Mouse (Mus musculus) small intestine, adult 2 months (tissue): ENCODE results near the gene Golm1. TPM values are rescaled to one million over a fixed set of nuclear protein-coding genes. Genes with fewer than 3 reads are reported as not detected.

ENCODE experiments used
- H3K27ac ChIP-seq: fragments of 200-500 bp; 2 replicates; pipeline ENCODE4 v1.5.1; 2012; ENCODE audit warnings: low read depth, low read length, control low read depth, inconsistent platforms; ENCODE audit not compliant: insufficient read depth
- H3K27me3 ChIP-seq: fragments of 200-500 bp; 2 replicates; pipeline ENCODE4 v1.6.1; 2012; ENCODE audit warnings: mild to moderate bottlenecking, moderate library complexity, low read length, inconsistent platforms; ENCODE audit not compliant: control insufficient read depth, insufficient read depth
- H3K36me3 ChIP-seq: fragments of 200-500 bp; 2 replicates; pipeline ENCODE4 v1.6.1; 2012; ENCODE audit warnings: mild to moderate bottlenecking, low read length, control low read depth, inconsistent platforms; ENCODE audit not compliant: control insufficient read depth, insufficient read depth
- H3K4me1 ChIP-seq: fragments of 200-500 bp; 2 replicates; pipeline ENCODE4 v1.6.1; 2012; ENCODE audit warnings: low read length, inconsistent platforms, mixed read lengths; ENCODE audit not compliant: control insufficient read depth, insufficient read depth, insufficient read length
- H3K4me3 ChIP-seq: fragments of 200-500 bp; 2 replicates; pipeline ENCODE4 v1.5.1; 2012; ENCODE audit warnings: low read depth, mild to moderate bottlenecking, control low read depth, inconsistent platforms, low read length, moderate library complexity
- CTCF ChIP-seq: fragments of 200-500 bp; IDR thresholded peaks from 2 replicates; pipeline ENCODE4 v1.5.1; 2012; ENCODE audit warnings: low read depth, mild to moderate bottlenecking, control low read depth, inconsistent platforms, low read length, moderate library complexity, mixed read lengths; ENCODE audit not compliant: insufficient replicate concordance, insufficient read length; ENCODE audit errors: extremely low read depth
- POLR2A ChIP-seq: fragments of 200-500 bp; IDR thresholded peaks from 2 replicates; pipeline ENCODE4 v1.6.1; 2012; ENCODE audit warnings: low read depth, mild to moderate bottlenecking, control low read depth, inconsistent platforms, low read length, moderate library complexity
- WGBS: fragments of 180-500 bp; shearing (Covaris S2); methylation state at CpG from one replicate; pipeline ENCODE4 v1.1.7; 2018; 5-methylcytosine and 5-hydroxymethylcytosine counted together
- polyA plus RNA-seq: library from polyadenylated mRNA; depleted of rRNA; stranded (reverse); fragments of >200 nt; gene quantifications from 2 replicates; pipeline ENCODE4 v1.2.3, GENCODE M21; 2012

Gene Golm1
- polyA plus RNA-seq, 1 experiment = 29.1 TPM

DNA sequence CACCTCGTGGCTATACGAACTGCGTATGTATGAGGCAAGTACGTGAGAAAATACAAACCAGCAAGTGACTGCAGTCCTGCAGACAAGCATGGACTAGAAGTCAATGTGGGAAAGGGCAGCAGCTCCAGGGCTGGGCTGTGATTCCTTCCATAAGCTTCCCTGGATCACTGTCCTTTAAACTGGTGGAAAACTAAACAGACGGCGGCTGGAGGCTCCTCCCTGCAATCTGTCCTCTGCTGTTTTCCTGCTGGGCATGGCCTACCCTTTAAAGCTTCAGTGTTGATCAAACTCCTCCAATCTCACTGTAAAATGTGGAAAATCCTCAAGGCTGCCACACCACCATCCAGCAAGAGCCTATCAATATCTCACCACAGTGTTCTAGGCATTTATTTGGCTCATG lies 27.0 kb downstream of the Golm1 start:
- H3K27me3 ChIP-seq = no peaks in the 10 kb centered on the region
- H3K36me3 ChIP-seq = peaks cover 43% of the 10 kb centered on the region
- H3K4me1 ChIP-seq = peaks cover 10% of the 10 kb centered on the region
- 89% methylated on average over 6 of the region's 6 CpGs for WGBS
- H3K4me3 ChIP-seq = no peak overlapping the region
- TF ChIP-seq CTCF = no peak
- no peak for TF ChIP-seq POLR2A
- no peak overlapping the region for H3K27ac ChIP-seq

DNA sequence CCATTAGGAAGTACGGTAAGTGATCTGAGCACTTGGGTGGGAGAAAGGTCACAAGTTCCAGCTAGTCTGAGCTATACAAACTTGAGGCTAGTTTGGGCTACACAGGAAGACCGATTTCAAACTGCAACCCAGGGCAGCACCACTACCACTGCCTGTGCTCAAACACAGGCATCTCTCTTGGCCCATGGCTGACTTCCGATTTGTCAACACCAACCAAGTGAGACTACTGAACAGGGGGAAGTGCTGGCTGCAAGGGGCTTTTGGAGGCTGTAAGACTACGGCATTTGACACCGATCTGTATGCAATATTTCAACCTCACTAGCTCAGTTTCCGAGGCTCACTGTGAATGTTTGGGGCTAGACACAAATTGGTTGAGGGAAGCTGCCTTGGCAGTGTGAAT lies 28.1 kb downstream of the Golm1 start:
- Histone ChIP-seq H3K4me1 (peaks cover 5% of the 10 kb centered on the region), H3K4me3 (no peak overlapping the region), H3K27ac (no peak overlapping the region), H3K27me3 (no peaks in the 10 kb centered on the region), H3K36me3 (peaks cover 45% of the 10 kb centered on the region)
- TF ChIP-seq POLR2A = no peak
- no peak for TF ChIP-seq CTCF
- 92% methylated on average over 6 of the region's 6 CpGs for WGBS

DNA sequence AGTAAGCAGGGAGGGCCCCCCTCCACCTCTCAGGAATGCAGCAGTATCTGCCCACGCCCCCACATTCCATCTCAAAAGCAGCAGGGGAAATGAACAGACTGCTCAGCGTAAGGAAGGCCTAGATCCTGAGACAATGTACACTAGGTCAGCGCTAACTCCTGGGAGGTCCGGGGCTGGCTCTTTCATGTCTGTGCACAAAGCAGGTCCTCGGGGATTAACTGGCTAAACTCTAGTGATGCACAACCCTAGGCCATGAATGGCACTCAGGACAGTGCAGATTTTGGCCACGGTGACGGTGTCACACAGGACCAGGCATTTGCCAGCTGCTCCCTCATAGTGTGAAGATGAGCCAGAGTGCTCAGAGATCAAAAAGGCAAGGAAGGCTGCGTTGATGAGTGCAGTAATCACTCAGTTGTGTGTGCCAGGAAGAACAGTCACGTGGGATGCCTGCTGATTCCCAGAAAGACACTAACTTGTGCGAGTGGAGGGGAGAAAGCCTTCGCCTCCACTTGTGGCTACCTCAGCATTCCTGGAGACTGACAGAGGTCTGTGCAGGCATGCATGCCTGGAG lies 28.9 kb downstream of the Golm1 start:
- H3K4me1 ChIP-seq = peaks cover 5% of the 10 kb centered on the region
- WGBS = 80% methylated on average over 11 of the region's 11 CpGs
- H3K27me3 ChIP-seq = no peaks in the 10 kb centered on the region
- H3K36me3 ChIP-seq = peaks cover 50% of the 10 kb centered on the region
- no peak overlapping the region for H3K4me3 ChIP-seq
- no peak overlapping the region for H3K27ac ChIP-seq
- TF ChIP-seq POLR2A (no peak), CTCF (no peak)

DNA sequence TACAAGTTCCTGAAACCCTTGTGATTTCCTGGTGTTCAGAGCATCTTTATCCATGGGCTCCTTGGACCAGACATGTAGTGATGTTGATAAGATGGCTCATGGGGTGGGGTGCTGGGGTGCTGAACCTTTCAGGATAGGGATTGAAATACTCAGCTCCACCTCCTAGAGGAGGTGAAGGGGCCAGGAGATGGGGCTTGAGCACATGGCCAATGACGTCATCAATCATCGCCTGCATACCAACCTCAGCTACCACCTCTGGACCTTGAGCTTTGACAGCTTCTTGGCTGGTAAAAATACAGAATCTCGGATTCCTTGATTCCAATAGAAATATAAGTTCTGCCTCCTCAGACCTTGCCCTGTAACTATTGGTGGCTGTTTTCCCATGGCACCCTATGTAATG lies 30.1 kb downstream of the Golm1 start:
- peaks cover under 1% of the 10 kb centered on the region; the same call in 1 of the 2 replicates for H3K4me1 ChIP-seq
- H3K4me3 ChIP-seq = no peak overlapping the region
- no peak overlapping the region for H3K27ac ChIP-seq
- no peak for TF ChIP-seq CTCF
- no peak for TF ChIP-seq POLR2A
- peaks cover 57% of the 10 kb centered on the region for H3K36me3 ChIP-seq
- no peaks in the 10 kb centered on the region for H3K27me3 ChIP-seq
- WGBS = 79% methylated on average over 3 of the region's 3 CpGs

DNA sequence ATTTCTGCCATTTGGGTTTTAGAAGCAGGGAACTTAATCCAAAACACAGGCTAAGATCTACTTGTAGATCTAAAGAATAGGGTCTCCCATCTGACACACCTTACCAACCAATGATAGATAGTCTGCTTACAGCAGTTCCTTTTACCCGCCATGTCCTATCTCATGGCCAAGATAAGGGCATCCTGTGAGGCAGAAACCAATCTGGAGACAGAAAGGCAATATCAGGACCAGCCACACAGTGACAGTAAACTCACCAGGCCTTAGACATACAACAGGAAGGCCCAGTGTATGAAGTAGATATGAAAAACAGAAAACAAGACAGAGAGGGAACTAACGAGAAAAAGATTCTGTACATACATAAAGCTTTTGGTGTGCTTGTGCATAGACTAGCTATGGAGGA lies 32.8 kb downstream of the Golm1 start:
- TF ChIP-seq POLR2A (no peak), CTCF (no peak)
- peaks cover 61% of the 10 kb centered on the region for H3K36me3 ChIP-seq
- 85% methylated on average over 2 of the region's 2 CpGs for WGBS

DNA sequence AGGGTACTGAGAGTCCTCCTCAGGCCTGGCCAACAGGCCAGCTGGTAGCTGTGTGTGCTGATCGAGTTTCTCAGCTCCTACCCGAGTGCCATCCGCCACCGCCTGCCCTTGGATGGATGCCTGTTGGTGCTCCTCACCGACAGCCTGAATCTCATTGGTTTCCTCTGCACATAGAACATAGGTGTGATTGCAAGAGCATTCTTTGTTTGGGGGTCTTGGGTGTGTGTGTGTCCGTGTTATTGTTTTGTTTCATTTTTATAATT lies 35.5 kb downstream of the Golm1 start:
- TF ChIP-seq POLR2A (no peak), CTCF (no peak)
- Histone ChIP-seq H3K27ac (no peak overlapping the region), H3K27me3 (no peaks in the 10 kb centered on the region), H3K4me1 (no peaks in the 10 kb centered on the region), H3K4me3 (no peak overlapping the region), H3K36me3 (peaks cover 68% of the 10 kb centered on the region)
- 86% methylated on average over 6 of the region's 6 CpGs for WGBS

More for the DNA sequence above, 32.8 kb downstream of the Golm1 start:
- Histone ChIP-seq H3K27ac (no peak overlapping the region), H3K4me1 (no peaks in the 10 kb centered on the region), H3K27me3 (no peaks in the 10 kb centered on the region), H3K4me3 (no peak overlapping the region)

DNA sequence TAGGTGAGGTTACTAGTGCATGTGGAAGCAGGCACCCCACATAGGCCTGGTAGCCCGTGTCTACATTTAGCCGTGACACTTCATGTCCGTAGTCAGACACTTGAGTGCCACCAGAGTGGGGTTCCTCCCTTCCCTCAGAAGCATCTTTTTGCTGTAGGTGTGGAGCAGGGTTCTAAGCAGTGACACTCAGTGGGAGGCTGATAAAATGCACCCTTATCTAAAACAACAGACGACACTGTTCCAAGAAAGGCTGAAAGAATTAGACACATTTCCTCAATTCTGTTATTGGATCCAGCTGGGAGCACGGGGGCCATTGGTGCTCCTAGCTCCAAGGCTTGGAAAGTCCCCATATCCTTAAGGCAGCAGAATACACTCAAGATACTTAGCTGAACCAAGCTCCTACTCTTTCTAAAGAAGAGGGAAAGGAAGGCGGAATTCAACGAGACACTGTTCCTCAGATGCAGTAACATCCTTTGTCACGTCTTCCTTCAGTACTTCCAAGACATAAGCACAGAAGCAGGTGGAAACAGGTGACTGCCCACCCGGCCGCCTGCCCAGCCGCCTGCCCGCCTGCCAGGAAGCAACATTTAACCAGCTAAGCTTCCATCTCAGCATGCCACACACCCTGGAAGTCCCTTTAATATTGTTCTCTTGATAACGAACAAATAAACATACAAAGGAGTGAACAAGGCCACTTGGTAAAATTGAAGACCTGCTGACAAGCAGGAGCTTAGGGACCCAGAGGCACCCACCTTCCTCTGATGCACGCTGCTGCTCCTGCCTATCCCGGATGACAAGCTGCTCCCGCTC lies 36.0 kb downstream of the Golm1 start:
- no peaks in the 10 kb centered on the region for H3K27me3 ChIP-seq
- TF ChIP-seq POLR2A (no peak), CTCF (no peak)
- no peak overlapping the region for H3K4me3 ChIP-seq
- peaks cover 67% of the 10 kb centered on the region for H3K36me3 ChIP-seq
- no peaks in the 10 kb centered on the region for H3K4me1 ChIP-seq
- H3K27ac ChIP-seq = no peak overlapping the region
- 87% methylated on average over 16 of the region's 16 CpGs for WGBS
